Mouse (Mus musculus) MEL-GATA-1-ER (cell line): ENCODE results near the gene Rab3a.

Source experiments
- DNase-seq: peaks from one replicate; pipeline ENCODE4 v3.0.0-alpha.2; 2012; ENCODE audit warnings: low read depth; ENCODE audit errors: extremely low read depth

Gene Rab3a

GRCm38 (mm10) chr8:70772890-70773289, 18.4 kb downstream of the Rab3a start:
- DNase-seq = no peak

GRCm38 (mm10) chr8:70773410-70773809, 18.9 kb downstream of the Rab3a start:
- no peak for DNase-seq

- no peak for DNase-seq
These were observed 19.4 kb downstream of the Rab3a start for GRCm38 (mm10) chr8:70773833-70774232.

GRCm38 (mm10) chr8:70774740-70775139, 20.3 kb downstream of the Rab3a start:
- DNase-seq = no peak

GRCm38 (mm10) chr8:70775227-70775626, 20.7 kb downstream of the Rab3a start:
- DNase-seq = no peak

- no peak for DNase-seq
These were observed 21.5 kb downstream of the Rab3a start for GRCm38 (mm10) chr8:70775851-70776495.

GRCm38 (mm10) chr8:70776496-70777444, 22.3 kb downstream of the Rab3a start, which contains the start of gene Pik3r2:
Gene Pik3r2, minus strand, starts transcription at chr8:70776713.
- DNase-seq = peak; percentile 91

GRCm38 (mm10) chr8:70780093-70780492, 25.6 kb downstream of the Rab3a start:
- DNase-seq = no peak

- no peak for DNase-seq
These were observed 32.0 kb downstream of the Rab3a start for GRCm38 (mm10) chr8:70786291-70787050.

- no peak for DNase-seq
These were observed 32.6 kb downstream of the Rab3a start for GRCm38 (mm10) chr8:70787051-70787445.

GRCm38 (mm10) chr8:70787941-70788667, 33.6 kb downstream of the Rab3a start:
- no peak for DNase-seq

- DNase-seq = no peak
These were observed 34.6 kb downstream of the Rab3a start for GRCm38 (mm10) chr8:70789046-70789445.

GRCm38 (mm10) chr8:70790846-70791245, 36.4 kb downstream of the Rab3a start:
- no peak for DNase-seq

- peak; percentile 80 for DNase-seq
These were observed 36.8 kb downstream of the Rab3a start for GRCm38 (mm10) chr8:70791294-70791701.

GRCm38 (mm10) chr8:70791975-70792691, 37.7 kb downstream of the Rab3a start:
- peak; percentile 87 for DNase-seq

- no peak for DNase-seq
These were observed 38.2 kb downstream of the Rab3a start for GRCm38 (mm10) chr8:70792700-70793099.

GRCm38 (mm10) chr8:70794215-70794614, 39.7 kb downstream of the Rab3a start:
- no peak for DNase-seq

GRCm38 (mm10) chr8:70795370-70795769, 40.9 kb downstream of the Rab3a start:
- no peak for DNase-seq

GRCm38 (mm10) chr8:70796403-70797080, 42.1 kb downstream of the Rab3a start:
- no peak for DNase-seq
